Mouse (Mus musculus) bone marrow macrophage, adult 2 months (primary cell): Measurements from ENCODE around the gene Snph. TPM values are rescaled to one million over a fixed set of nuclear protein-coding genes. Genes with fewer than 3 reads are reported as not detected.

ENCODE experiments used
- H3K27ac ChIP-seq: 2 replicates; pipeline ENCODE4 v1.5.1; 2012; ENCODE audit warnings: low read depth, low read length; ENCODE audit not compliant: insufficient read depth
- H3K4me1 ChIP-seq: 2 replicates; pipeline ENCODE4 v1.6.1; 2012; ENCODE audit warnings: low read length; ENCODE audit not compliant: control insufficient read depth, insufficient read depth
- H3K4me3 ChIP-seq: 2 replicates; pipeline ENCODE4 v1.5.1; 2012; ENCODE audit warnings: mild to moderate bottlenecking, low read length, moderate library complexity; ENCODE audit not compliant: insufficient read depth
- CTCF ChIP-seq: IDR thresholded peaks from 2 replicates; pipeline ENCODE4 v1.5.1; 2012; ENCODE audit warnings: low read depth, mild to moderate bottlenecking, low read length, moderate library complexity
- POLR2A ChIP-seq: IDR thresholded peaks from 2 replicates; pipeline ENCODE4 v1.6.1; 2012; ENCODE audit warnings: mild to moderate bottlenecking, low read depth, low read length, borderline replicate concordance
- polyA plus RNA-seq: library from polyadenylated mRNA; stranded (reverse); fragments of >200 nt; gene quantifications from 2 replicates; pipeline ENCODE4 v1.2.4, GENCODE M21; 2012; ENCODE audit not compliant: missing spikeins, insufficient read depth, insufficient read length

Gene Snph
- polyA plus RNA-seq, 1 experiment = not detected

- TF ChIP-seq POLR2A (no peak), CTCF (no peak)
- Histone ChIP-seq H3K27ac (no peak overlapping the region), H3K4me3 (no peak overlapping the region), H3K4me1 (no peaks in the 10 kb centered on the region)
Observed at GRCm38 (mm10) chr2:151605437-151605987, 26.9 kb downstream of the Snph start.

DNA sequence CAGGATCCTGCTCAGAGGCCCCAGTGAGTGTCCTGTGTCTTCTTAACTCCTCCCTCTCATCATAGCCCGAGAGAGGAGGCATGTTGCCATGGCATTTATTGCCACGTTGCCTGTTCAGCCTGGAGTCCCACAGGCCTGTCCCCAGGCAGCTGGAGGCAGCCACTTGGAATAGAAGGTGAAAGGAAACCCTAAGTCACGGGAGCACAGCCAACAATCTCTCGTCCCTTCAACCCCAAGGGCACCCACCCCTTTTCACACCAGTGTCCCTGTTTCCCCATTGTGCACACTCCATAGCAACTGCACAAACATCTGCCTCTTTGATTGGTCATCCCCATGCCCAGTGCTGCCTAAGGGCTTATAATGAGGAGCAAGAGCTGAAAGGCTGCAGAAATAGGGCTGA, 28.8 kb downstream of the Snph start:
- TF ChIP-seq CTCF = no peak
- no peak for TF ChIP-seq POLR2A
- no peak overlapping the region for H3K27ac ChIP-seq
- H3K4me1 ChIP-seq = peaks cover 5% of the 10 kb centered on the region
- no peak overlapping the region for H3K4me3 ChIP-seq

GRCm38 (mm10) chr2:151602106-151602505, 30.3 kb downstream of the Snph start:
- Histone ChIP-seq H3K4me3 (no peak overlapping the region), H3K4me1 (peaks cover 5% of the 10 kb centered on the region), H3K27ac (no peak overlapping the region)
- no peak for TF ChIP-seq POLR2A
- TF ChIP-seq CTCF = no peak

GRCm38 (mm10) chr2:151598068-151598467, 34.3 kb downstream of the Snph start:
- TF ChIP-seq POLR2A (no peak), CTCF (no peak)
- Histone ChIP-seq H3K4me1 (peaks cover 5% of the 10 kb centered on the region), H3K27ac (no peak overlapping the region), H3K4me3 (no peak overlapping the region)

- Histone ChIP-seq H3K27ac (no peak overlapping the region), H3K4me3 (no peak overlapping the region)
- no peak for TF ChIP-seq POLR2A
- TF ChIP-seq CTCF = no peak
Observed at GRCm38 (mm10) chr2:151587306-151587705, 45.1 kb downstream of the Snph start.

DNA sequence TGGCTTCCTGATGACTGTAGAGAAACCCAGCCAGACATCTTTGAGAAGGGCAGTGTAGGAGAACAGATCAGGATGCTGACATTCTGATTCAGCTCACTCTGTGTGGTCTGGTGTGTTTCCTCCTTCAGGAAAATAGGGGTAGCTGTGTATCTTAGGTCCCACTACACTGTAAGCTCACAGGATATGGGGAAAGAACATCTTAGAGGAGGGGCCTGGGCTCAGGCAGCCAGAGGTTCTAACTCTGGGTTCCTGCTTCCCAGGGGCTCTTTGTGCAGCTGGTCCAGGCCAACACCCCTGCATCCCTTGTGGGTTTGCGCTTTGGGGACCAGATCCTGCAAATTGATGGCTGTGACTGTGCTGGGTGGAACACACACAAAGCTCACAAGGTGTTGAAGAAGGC, 45.6 kb downstream of the Snph start:
- Histone ChIP-seq H3K4me1 (peaks cover 12% of the 10 kb centered on the region), H3K27ac (no peak overlapping the region), H3K4me3 (no peak overlapping the region)
- TF ChIP-seq CTCF = no peak
- TF ChIP-seq POLR2A = no peak

More at GRCm38 (mm10) chr2:151587306-151587705, 45.1 kb downstream of the Snph start:
- H3K4me1 ChIP-seq = peaks cover 12% of the 10 kb centered on the region

- Histone ChIP-seq H3K4me3 (no peak overlapping the region), H3K27ac (no peak overlapping the region), H3K4me1 (peaks cover 12% of the 10 kb centered on the region)
- TF ChIP-seq CTCF = no peak
- no peak for TF ChIP-seq POLR2A
Observed at GRCm38 (mm10) chr2:151585934-151586333, 46.5 kb downstream of the Snph start.

- Histone ChIP-seq H3K27ac (no peak overlapping the region), H3K4me1 (no peaks in the 10 kb centered on the region), H3K4me3 (no peak overlapping the region)
- no peak for TF ChIP-seq CTCF
- TF ChIP-seq POLR2A = no peak
Observed at GRCm38 (mm10) chr2:151580945-151581344, 51.4 kb downstream of the Snph start.

DNA sequence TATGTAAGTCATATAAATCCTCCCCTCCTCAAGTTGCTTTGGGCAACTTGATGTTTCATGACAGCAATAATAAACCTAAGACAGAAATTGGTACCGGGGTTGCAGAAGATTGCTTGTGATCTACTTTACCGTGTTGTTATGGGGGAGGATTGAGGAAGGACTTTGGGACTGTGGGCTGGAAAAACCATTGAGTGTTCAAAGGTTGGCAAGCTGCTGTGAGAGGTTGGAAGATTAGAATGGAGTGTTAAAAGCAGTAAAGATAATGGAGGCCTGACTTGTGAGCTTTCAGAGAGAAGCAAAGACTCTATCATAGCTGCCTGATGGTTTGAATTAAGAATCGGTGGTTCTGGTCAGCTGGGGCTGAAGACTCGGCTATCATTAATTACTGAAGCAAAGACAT, 53.2 kb downstream of the Snph start:
- peaks cover 3% of the 10 kb centered on the region; the same call in 1 of the 2 replicates for H3K4me1 ChIP-seq
- H3K27ac ChIP-seq = no peak overlapping the region
- H3K4me3 ChIP-seq = no peak overlapping the region
- TF ChIP-seq POLR2A (no peak), CTCF (no peak)

DNA sequence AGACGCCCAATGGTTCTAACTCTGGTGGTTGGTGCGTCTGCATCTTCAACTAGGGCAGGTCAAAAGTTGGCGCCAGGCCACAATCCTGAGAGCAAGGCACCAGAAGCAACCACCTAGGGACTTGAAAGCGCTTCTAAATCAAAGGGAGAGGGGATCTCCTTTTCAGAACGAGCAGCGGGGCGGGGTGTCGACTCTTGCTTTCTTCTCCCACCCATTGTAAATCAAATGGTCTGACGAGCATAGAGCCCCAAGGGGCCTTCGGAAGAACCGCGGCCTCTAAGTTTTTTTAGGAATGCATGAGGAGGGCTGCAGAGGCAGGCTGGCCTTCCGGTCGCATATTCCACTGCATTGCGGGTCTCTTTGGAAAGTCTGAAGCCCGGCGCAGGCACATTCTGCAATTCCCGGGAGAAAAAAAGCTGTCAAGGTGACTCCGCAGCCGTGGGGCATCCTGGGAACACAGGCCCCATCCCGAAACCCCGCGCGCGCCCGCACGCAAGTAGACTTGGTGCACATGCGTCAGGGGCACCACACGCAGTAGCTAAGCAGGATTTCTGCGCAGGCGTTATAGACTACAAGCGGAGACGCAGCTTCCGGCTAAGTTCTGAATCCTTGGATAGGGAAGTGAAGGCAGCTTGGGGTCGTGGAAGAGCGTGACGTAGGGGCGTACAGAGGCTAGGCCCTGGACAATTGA, 56.5 kb downstream of the Snph start:
- H3K27ac ChIP-seq = peak overlapping the region; percentile 41

More for the DNA sequence above, 56.5 kb downstream of the Snph start:
- Histone ChIP-seq H3K4me1 (peaks cover 6% of the 10 kb centered on the region; the same call in 1 of the 2 replicates), H3K4me3 (peak overlapping the region; percentile 49)
- no peak for TF ChIP-seq CTCF
- no peak for TF ChIP-seq POLR2A
